Mouse (Mus musculus): ENCODE data around the gene Insl6. TPM values are rescaled to one million over a fixed set of nuclear protein-coding genes. Genes with fewer than 3 reads are reported as not detected.

The Insl6 gene
- polyA plus RNA-seq, 1 experiment from 2014 or later = 2.6 TPM

DNA sequence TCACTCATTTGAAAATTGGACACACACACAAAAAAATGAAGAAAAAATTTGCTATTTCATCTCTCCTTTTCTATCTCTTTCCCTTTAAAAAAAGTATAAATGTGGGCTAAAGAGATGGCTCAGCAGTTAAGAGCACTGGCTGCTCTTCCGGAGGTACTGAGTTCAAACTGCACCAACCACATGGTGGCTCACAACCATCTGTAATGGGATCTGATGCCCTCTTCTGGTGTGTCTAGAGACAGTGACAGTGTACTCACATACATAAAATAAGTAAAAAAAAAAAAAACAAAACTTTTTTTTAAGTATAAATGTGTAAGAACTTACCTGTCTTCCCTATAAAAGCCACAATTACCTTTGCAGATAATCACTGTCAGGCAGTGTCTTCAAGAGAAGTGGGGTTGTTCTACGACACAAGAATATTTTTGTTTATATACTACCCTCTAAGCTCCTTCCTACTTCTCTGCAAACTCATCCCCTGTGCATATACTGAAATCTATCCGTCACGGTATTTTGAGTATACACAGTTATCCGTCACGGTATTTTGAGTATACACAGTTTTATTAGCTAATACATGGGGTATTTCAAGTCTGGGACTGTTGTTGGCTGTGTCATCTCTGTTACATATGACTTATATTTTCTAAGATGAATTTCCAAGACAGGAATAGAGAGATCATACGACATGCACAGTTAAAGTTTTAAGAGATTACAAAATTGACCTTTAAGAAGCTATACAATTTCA lies 45.6 kb upstream of the Insl6 start:
- Histone ChIP-seq H3K9ac (no peak overlapping the region), H3K4me1 (ENCODE audit: insufficient read depth) (0 out of 2 replicates have a peak, but pooled peaks cover 3% of the 10 kb centered on the region), H3K4me3 (ENCODE audit: low read depth, low read length) (no peak overlapping the region), H3K4me2 (no peak overlapping the region), H3K36me3 (ENCODE audit: insufficient read depth) (no peaks in the 10 kb centered on the region), H3K9me3 (ENCODE audit: low read depth, low read length) (no peaks in the 10 kb centered on the region), H3K27me3 (ENCODE audit: insufficient read depth, low read length) (no peaks in the 10 kb centered on the region), H3K27ac (ENCODE audit: low read depth) (no peak overlapping the region)
- ATAC-seq (ENCODE audit: insufficient read depth) (no peak), DNase-seq (no peak)
- no peak for TF ChIP-seq CTCF (IDR thresholded peaks at IDR 0.05; ENCODE audit: low read depth)
- 82% methylated on average over 7 of the region's 7 CpGs for WGBS

DNA sequence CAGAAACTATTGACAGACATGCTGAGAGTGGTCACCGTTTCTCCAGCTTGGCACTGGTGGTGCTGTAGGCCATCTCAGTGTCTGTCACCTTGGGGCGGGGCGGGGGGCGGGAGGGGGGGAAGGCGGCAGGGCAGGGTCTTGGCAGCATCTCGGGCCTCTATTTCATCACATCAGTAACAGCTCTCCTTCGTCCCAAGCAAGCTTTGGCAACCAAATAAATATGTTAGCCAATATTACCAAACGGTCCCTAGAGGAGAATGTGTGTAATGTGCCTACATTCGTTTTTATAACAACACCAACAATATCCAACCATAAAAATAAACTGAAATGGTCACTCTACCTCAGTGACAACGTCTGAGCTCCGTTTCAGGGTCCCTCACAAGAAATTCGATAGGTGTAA lies 45.0 kb upstream of the Insl6 start:
- H3K27me3 ChIP-seq (ENCODE audit: insufficient read depth, low read length) = no peaks in the 10 kb centered on the region
- no peak overlapping the region for H3K27ac ChIP-seq (ENCODE audit: low read depth)
- H3K9ac ChIP-seq = no peak overlapping the region
- no peak overlapping the region for H3K4me2 ChIP-seq
- no peaks in the 10 kb centered on the region for H3K36me3 ChIP-seq (ENCODE audit: insufficient read depth)
- 57% methylated on average over 12 of the region's 12 CpGs for WGBS
- no peak for ATAC-seq (ENCODE audit: insufficient read depth)
- 0 out of 2 replicates have a peak, but pooled peaks cover 3% of the 10 kb centered on the region for H3K4me1 ChIP-seq (ENCODE audit: insufficient read depth)
- no peak overlapping the region for H3K4me3 ChIP-seq (ENCODE audit: low read depth, low read length)
- no peak for DNase-seq
- H3K9me3 ChIP-seq (ENCODE audit: low read depth, low read length) = no peaks in the 10 kb centered on the region
- TF ChIP-seq CTCF (IDR thresholded peaks at IDR 0.05; ENCODE audit: low read depth) = no peak

DNA sequence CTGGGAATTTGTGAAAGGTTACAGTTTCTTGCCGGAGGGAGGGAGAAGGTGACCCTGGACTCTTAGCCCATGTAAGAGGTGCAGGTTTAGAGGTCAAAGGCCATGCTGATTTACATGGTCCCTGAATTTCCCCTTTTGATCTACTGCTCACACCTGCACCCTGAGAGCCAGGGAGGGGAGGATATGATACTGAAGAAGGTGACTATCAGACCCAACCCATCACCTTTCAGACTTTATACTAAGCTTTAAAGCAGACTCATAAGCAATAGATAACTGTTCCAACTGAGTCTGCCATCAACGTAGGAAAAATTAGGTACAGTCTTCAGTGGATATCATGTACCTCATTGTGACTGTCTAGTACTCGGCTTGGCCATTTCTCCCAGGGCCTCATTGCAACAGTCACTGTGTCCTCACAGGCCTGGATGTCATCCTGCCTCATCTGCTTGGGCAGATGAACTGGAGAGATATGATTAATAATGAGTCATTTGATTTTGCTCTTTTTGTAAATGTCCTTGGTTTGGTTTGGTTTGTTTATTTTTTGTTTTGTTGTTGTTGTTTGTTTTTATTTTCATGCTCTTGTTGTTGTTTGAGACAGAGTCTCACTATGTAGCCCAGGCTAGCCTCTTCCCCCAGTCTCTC lies 43.6 kb upstream of the Insl6 start:
- H3K27ac ChIP-seq (ENCODE audit: low read depth) = no peak overlapping the region
- no peaks in the 10 kb centered on the region for H3K27me3 ChIP-seq (ENCODE audit: insufficient read depth, low read length)
- H3K4me1 ChIP-seq (ENCODE audit: insufficient read depth) = 0 out of 2 replicates have a peak, but pooled peaks cover 3% of the 10 kb centered on the region
- no peak overlapping the region for H3K4me3 ChIP-seq (ENCODE audit: low read depth, low read length)
- ATAC-seq (ENCODE audit: insufficient read depth) = no peak
- H3K36me3 ChIP-seq (ENCODE audit: insufficient read depth) = no peaks in the 10 kb centered on the region
- no peak overlapping the region for H3K9ac ChIP-seq
- H3K9me3 ChIP-seq (ENCODE audit: low read depth, low read length) = no peaks in the 10 kb centered on the region
- WGBS = 86% methylated on average over 3 of the region's 3 CpGs
- no peak for DNase-seq
- no peak for TF ChIP-seq CTCF (IDR thresholded peaks at IDR 0.05; ENCODE audit: low read depth)
- H3K4me2 ChIP-seq = no peak overlapping the region

DNA sequence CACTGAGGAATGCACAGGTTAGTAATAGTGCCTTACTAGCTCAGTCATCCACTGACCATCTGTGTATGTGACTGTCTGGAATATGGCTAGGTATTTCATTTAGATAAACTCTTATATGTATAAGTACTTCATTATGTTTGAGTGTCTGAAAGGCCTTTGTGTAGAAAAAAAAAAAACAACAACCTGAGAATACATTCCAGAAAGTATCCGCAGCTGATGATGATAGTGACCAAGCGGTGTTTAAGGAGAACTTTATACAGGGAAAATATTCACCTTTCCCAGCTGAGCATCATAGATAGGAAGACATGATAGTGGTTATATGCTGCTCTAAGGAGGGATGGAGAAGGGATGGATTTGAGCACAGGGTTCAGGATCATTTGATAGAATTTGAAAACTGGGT lies 42.9 kb upstream of the Insl6 start:
- Histone ChIP-seq H3K27me3 (ENCODE audit: insufficient read depth, low read length) (no peaks in the 10 kb centered on the region), H3K27ac (ENCODE audit: low read depth) (no peak overlapping the region), H3K4me2 (no peak overlapping the region), H3K9ac (no peak overlapping the region), H3K9me3 (ENCODE audit: low read depth, low read length) (no peaks in the 10 kb centered on the region), H3K4me3 (ENCODE audit: low read depth, low read length) (no peak overlapping the region), H3K36me3 (ENCODE audit: insufficient read depth) (no peaks in the 10 kb centered on the region), H3K4me1 (ENCODE audit: insufficient read depth) (0 out of 2 replicates have a peak, but pooled peaks cover 3% of the 10 kb centered on the region)
- ATAC-seq (ENCODE audit: insufficient read depth) (no peak), DNase-seq (no peak)
- 83% methylated on average over 2 of the region's 2 CpGs for WGBS
- no peak for TF ChIP-seq CTCF (IDR thresholded peaks at IDR 0.05; ENCODE audit: low read depth)

DNA sequence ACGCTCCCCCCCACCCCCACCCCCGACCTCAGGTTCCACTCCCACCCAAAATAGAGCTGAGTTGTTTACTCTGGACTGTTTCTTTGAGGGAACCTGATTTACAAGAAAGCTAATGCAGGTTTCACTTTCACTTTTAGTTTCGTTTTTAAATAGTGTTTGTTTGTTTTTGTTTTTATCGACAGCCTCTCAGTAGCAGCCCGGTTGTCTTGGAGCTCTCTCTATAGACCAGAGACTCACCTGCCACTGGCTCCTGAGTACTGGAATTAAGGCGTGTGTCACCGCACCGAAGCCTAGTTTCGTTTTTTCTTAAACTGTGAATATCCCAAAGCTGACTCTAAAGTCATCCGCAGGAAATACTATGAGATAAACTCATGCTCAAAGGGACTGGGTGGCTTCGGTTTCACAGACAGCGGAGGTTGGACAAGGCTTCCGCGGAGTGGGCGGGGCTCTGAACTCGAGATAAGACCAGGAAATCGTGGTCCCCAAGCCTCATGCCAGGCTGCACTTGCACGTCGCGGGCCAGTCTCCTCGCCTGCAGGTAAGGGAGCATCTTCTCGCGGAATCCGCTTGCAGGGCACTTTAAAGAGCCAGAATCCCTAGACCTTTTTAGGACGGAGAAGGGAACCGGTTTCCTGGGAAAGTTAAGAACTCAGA lies 41.9 kb upstream of the Insl6 start, which contains the start of the genes Plgrkt and Cd274:
Gene Plgrkt (minus strand): TSS at position 422 of the 654 bp plus-strand sequence.
Gene Cd274 (plus strand): TSS at position 487 of the 654 bp plus-strand sequence.
- peak within 1 kb of the TSS; percentile 85 for H3K4me2 ChIP-seq
- 0 out of 2 replicates have a peak, but pooled peaks cover 3% of the 10 kb centered on the region for H3K4me1 ChIP-seq (ENCODE audit: insufficient read depth)
- 2% methylated on average over 26 of the region's 26 CpGs for WGBS
- H3K27ac ChIP-seq (ENCODE audit: low read depth) = no peak within 1 kb of the TSS
- no peaks in the 10 kb centered on the region for H3K36me3 ChIP-seq (ENCODE audit: insufficient read depth)
- ATAC-seq (ENCODE audit: insufficient read depth) (peak; percentile 70), DNase-seq (peak; percentile 85)
- no peaks in the 10 kb centered on the region for H3K27me3 ChIP-seq (ENCODE audit: insufficient read depth, low read length)
- H3K4me3 ChIP-seq (ENCODE audit: low read depth, low read length) = peak within 1 kb of the TSS; percentile 52
- no peaks in the 10 kb centered on the region for H3K9me3 ChIP-seq (ENCODE audit: low read depth, low read length)
- peak within 1 kb of the TSS; percentile 45 for H3K9ac ChIP-seq
- no peak for TF ChIP-seq CTCF (IDR thresholded peaks at IDR 0.05; ENCODE audit: low read depth)

DNA sequence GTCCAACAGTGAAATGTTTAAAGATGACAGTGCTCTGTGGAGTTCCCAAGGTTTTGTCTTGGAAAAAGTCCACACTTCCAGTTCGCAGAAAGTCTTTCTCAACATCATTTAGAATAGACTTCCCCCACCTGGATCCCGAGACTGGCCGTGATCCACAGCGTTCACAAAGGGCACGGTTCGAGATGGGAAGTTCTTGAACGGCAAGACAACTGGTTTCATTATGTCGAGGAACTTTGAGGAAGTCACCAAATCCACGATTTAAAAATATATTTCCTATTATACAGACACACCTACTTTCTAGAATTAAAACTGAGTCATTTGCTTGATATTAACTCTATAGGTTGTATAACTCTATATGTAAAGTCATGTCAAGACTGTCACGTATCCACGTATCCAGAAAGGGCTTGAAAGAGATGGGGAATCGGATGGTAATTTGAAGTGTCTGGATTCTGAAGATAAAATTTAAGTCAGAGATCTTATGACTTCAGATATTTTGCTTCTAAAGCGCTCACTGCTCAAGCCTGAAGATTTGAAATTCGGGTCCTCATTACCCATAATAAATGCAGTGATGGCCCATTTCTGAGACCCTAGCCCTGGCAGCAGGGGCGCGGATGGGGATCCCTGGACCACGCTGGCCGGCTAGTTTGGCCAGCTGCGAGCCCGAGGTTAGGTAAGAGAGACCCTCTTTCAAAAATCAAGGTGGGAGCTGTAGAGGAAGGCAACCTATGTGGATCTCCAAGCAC lies 41.2 kb upstream of the Insl6 start:
- Histone ChIP-seq H3K4me1 (ENCODE audit: insufficient read depth) (0 out of 2 replicates have a peak, but pooled peaks cover 3% of the 10 kb centered on the region), H3K4me2 (peak overlapping the region; percentile 85), H3K9ac (peak overlapping the region; percentile 45), H3K4me3 (ENCODE audit: low read depth, low read length) (peak overlapping the region; percentile 52), H3K27ac (ENCODE audit: low read depth) (no peak overlapping the region), H3K27me3 (ENCODE audit: insufficient read depth, low read length) (no peaks in the 10 kb centered on the region), H3K9me3 (ENCODE audit: low read depth, low read length) (no peaks in the 10 kb centered on the region), H3K36me3 (ENCODE audit: insufficient read depth) (no peaks in the 10 kb centered on the region)
- DNase-seq (no peak), ATAC-seq (ENCODE audit: insufficient read depth) (no peak)
- TF ChIP-seq CTCF (IDR thresholded peaks at IDR 0.05; ENCODE audit: low read depth) = no peak
- 49% methylated on average over 20 of the region's 20 CpGs for WGBS
